Mouse (Mus musculus) cerebellum, postnatal 14 days (tissue): ENCODE results near the gene Heatr1.

Source experiments
- DNase-seq, 2 experiments: peaks; one replicate each; pipeline ENCODE4 v3.0.0; 2021; ENCODE audit warnings: mixed read lengths in 2 of 2

The Heatr1 gene

DNA sequence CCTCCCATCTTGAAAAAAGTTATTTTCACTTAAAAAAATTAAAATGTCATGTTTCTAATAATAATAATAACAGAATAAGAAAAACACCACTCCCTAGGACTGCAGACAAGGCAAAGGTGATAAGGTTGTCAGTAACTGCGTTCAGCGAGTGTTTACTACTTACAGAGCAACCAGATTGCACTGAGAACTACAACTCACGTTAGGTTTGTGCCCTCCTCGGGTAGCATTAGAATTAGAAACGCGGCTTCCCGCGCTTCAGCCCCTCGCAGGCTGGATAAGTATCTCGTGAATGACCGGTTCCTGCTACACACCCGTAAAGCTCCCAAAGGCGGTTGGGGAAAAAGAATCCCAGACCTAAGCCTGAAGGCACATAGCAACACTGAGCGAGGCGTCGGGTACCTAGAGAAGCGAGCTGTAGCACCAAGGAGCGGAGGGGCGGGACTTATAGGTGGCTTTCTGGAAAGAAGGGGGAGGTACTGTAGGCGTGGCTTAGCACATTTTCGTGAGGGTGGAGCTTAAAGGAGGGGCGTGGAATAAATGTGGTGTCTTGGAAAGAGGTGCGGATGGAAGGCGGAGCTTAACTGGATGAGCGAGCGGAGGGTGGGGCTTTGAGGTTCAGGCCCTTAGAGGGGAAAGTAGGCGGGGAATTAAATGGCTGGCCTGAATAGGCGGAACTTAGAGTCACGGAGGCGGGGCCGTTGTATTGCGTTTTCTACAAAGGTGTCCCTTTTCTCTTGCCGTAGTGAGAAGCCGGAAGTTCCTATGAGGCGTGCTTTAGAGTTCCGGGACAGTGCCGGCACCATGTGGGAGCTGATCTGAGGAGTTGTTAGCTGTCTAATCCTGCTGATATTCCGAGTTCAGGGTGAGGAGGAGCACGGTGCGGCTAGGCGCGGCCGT lies at the start of gene Heatr1:
Gene Heatr1, plus strand, starts transcription at position 419 of the 897 bp plus-strand sequence.
- DNase-seq, result peak; percentile 90 to 95

DNA sequence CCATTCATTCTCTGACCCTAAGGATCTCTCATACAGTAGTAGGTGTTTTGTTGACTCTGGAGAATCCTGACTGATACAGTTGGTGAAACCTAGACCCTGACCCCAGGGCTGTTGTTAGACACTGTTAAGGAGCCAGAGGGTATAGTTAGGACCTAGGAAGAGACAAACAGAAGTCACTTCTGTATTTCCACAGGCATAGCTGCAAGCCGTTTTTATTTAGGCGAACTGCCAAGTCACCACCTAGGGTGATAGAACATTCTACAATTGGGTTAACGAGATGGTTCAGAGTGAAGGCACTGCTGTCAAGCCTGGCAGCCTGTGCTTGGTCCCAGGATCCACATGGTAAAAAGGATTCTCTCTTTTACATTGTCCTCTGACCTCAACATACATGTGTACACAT lies 48.0 kb upstream of the Heatr1 start:
- DNase-seq, result peak in 1 of 2 experiments; percentile 27

DNA sequence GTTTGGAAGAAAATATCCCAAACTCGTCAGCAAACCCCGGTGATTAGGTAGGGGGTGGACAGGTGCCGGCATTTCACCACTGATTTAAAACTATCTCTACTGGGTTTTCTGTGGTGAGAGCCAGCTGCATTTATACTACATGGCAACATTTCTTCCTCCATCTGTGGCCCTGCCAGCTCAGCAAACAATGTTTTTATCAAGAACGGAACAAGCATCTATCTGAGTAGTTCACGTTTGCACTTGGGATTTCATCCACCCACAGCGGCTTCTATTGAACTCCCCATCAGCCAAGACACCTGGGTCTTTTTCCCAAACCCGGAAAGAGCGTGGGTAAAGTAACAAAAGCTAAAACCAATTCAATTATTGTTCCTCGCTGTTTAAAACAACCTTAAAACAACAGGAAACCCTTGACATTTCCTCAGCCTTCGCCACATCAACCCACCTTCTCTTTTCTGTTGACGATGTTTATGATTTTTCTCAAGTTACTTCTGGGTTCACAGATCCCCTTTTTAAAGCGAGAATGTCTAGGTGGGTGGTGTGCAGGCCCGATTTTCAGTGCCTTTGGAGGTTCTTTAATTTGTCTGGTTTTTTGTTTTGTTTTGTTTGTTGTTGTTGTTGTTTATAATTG lies 45.5 kb upstream of the Heatr1 start:
- DNase-seq, result no peak

DNA sequence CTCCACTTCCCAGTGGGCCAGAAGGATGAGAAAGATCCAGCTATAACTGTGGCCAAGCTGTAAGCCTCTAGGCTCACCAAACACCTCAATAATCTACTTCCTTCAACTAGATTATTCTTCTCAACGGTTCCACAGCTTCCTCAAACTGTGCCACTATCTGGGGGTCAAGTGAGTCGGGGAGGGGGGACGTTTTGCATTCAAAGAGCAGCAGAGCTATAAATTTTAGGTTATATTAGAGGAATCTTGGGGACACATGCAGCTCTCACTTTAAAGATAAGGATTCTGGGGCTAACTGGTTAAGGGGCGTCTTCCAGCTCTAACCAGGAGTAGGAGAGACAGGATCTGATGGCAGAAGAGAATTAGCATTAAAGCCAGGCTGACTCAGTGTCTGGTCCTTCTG lies 38.6 kb upstream of the Heatr1 start:
- DNase-seq, result no peak

DNA sequence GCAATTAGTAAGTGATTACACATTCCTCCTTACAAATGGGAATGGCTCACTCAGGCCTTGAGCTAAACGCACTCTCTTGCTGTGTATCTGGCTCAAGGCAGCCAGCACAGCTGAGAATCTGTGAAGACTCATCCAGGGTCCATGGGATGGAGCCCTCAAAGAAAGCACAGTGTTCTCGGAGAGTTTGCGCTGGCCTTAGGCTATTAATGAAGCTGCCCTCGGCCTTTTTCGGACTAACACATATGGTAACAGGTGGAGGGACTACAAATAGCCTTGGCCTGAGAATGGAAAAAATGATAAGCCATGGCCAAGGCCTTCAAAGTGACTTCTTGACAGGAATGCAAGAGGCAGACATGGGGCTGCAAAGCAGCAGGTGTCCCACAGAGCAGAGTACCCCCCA lies 37.3 kb upstream of the Heatr1 start:
- DNase-seq, result no peak

DNA sequence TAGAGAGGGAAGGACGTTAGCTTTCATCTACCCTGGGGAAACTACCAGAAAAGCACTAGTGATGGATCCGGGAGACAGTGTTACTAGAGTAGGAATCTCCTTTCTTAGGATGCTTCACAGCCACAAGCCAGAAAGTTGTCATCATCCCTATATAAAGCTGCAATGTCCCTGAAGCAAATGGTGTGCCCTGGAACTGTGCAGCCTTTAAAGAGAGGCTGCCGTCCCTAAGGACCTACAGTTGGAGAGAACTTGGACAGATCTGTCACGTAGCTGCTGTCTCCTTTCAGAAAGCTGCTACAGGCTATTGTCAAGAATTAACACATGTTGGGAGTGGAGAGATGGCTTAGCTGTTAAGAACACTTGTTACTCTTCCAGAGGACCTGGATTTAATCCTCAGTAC lies 33.3 kb upstream of the Heatr1 start:
- DNase-seq, result no peak

DNA sequence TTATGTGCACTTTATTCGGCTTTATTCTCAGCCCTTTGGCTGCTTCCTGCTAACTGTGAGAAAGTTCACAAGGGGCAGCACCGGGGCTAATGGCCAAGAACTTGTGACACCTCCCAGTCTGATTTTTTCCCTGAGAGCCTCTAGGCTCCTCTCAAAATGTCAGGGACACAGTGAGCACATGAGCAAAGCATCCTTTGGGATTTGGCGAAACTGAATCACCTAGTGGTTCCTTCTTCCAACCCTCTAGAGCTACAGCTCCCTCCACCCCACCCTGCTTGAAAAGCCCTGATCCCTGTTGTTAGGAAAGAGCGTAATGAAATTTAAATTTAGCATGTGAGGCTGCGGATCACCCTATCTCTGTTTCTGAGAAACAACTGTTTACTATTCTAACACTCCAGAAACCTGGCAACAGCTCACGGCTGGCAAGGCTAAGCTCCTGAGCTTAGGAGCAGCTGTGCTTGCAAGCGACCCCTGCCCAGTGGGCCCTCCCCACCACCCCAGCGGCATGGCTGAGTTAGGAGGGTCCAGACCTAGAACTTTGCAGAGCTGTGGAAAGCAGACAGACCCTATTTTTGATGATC lies 25.7 kb upstream of the Heatr1 start:
- DNase-seq, result peak; percentile 5 to 9

DNA sequence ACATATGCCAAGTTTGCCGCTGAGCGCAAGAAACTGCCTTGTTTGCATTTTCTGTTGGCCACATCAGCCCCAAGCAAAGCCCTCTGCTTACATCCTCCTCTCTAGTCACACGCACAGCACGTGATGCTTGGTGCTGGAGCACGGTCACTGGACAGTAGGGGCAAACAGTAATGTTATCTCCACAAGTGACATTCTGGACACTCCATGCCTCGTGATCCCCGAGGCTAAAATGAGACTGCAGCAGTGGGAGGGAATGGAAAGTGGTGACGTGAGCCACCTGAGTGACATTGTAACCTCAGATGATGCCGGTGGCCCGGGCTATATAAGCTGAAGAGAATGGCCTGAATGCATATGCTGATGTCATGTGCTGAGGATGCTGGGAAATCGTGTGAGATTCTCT lies 24.9 kb upstream of the Heatr1 start:
- DNase-seq, result no peak

DNA sequence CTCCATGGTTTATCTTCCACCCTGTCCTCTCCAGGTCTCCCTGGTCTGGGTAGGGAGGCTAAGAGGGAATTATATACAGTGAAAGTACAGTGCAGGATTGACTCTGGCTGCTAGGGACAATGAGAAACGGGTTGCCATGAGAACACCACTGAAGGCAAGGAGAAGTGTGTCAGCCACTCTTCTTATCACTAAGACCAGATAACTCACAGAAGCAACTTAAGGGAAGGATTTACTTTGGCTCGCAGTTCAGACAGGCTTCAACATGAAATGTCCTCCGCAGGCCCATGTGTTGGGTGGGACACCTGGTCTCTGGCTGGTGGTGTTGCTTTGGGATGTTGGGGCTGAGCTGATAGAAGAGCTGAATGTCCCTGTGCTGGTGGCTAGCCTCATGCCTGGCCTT lies 22.1 kb upstream of the Heatr1 start:
- DNase-seq, result no peak

DNA sequence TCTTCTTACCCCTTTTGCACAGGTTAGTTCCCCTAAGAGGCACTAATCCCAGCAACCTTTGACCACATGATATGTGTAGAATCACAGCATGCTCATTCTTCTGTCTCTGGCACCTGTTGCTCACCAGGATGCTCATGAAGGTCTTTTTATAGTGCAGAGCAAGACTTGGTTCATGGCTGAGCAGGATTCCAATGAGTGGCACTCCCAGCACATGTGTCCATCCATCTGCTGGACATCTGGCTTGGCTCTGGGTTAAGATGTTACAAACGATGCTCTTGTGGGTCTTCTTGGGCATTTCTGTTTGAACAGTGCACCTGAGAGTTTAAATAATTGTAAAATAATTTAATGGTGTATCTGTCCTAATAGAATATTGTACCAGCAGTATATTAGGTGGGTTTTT lies 18.0 kb upstream of the Heatr1 start:
- no peak for DNase-seq

DNA sequence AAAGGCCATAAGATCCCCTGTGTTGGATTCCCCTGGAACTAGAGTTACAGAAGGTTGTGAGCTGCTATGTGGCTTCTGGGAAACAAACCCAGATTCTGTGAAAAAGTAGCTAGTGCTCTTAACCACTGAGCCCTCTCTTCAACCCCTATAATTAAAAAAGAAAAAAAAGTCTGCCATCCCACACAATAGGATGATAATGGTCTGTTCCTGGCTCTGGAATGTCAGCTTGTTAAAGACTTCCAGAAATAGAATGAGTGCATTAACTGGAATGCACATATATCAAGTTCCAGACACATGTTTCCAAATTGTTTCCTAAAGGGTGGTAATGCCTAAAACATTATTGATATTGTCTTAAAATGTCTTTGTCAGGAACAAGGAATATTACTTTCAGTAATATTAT lies 10.0 kb upstream of the Heatr1 start:
- no peak for DNase-seq

DNA sequence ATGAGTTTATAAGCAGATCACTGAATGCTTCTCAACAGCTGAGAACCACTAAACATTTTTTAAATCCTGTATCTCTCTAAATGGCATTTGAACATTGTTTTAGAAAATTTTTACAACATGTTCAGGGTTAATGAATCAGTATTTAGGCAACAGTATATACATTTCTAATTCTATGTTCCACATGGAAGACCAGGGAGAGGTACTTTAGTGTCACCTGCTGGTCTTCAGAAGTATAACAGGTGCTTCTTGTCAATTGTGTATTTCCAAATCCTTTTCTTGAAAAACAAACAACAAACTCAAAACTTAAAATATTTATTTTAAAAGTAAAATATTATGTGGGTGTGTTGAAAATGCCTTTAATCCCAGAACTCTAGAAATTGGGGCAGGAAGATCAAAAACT lies 8.5 kb upstream of the Heatr1 start:
- DNase-seq, result peak; percentile 41 to 43

DNA sequence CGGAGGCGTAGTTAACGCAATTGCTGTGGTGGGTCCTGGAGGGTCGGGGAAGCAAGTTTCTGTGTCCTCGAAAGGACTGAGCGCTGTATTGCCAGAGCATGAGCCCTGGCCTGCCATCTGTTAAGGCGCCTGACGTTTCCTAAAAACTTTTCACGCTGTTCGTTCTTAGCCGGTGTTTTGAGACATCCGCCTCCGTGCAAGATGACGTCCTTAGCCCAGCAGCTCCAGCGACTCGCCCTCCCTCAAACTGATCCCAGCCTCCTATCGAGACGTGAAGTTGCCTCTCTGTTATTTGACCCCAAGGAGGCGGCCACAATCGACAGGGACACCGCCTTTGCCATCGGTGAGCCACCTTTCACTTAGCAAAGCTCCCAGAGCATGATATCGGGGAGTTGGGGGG lies 744 bp downstream of the Heatr1 start:
- DNase-seq, result no peak

DNA sequence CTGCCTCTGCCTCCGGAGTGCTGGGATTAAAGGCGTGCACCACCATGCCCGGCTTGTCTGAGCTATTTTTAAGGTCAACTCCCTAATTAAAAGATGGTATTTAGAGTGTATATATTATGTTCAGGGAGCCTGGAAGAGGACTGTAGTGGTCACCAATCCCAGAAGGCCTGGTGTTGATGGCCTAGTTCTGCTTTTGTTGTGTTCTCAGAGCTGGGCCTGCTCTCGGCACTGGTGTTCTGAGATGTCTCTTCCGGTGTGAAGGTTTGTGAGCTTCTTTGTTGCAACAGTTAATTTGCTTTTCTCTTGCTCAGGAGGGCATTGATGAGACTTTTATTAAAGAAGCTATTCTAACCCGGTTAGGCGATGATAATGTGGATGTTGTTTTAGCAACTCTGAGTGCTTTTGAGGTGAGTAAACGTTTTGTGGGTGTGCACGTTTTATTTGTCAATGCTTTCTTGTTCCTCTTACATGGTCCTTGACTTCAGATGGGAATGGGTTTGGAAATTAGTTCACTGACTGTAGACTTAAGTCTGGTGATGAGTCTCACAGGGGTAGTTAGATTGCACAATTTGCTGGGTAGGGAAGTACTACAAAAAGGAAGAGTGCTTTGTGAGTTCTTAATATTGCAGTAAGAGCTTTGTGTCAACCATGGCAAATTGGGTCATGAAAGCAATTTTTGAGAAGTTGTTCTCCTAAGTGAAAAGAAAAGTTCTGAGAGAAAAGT lies 13.7 kb downstream of the Heatr1 start:
- no peak for DNase-seq

DNA sequence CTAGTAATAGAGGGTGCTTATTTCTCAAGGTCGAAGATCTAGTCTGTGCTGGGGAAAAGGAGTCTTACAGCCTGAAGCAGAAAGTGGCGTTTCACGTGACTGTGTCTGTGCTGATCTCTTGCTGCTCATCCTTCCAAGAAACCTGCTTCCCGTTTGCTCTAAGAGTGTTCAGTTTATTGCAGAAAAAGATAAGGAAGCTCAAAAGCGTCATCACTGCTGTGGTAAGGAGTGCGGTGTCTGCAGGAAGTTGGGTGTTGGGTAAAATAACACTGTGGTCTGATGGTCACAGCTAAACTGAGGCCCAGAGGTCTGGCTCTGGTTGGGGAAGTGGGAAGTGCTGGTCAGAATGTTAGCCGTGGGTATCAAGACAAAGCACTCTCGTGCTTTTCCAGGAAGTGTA lies 17.2 kb downstream of the Heatr1 start:
- no peak for DNase-seq

DNA sequence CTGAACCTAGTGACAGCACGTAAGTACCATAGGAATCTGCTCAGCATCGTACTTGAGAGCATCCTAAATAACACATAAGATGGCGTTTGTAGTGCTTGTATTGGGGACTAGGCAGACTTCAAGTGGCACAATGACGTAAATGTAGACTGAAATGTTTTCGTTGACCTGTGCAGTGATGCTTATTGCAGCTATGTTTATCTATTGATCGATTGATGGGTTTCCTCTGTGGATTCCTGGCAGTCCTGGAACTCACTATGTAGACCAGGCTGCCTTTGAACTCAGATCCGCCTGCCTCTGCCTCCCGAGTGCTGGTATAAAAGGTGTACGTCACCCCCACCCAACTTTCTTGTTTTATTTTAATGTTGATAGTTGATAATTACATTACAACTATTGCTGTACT lies 25.8 kb downstream of the Heatr1 start:
- no peak for DNase-seq

DNA sequence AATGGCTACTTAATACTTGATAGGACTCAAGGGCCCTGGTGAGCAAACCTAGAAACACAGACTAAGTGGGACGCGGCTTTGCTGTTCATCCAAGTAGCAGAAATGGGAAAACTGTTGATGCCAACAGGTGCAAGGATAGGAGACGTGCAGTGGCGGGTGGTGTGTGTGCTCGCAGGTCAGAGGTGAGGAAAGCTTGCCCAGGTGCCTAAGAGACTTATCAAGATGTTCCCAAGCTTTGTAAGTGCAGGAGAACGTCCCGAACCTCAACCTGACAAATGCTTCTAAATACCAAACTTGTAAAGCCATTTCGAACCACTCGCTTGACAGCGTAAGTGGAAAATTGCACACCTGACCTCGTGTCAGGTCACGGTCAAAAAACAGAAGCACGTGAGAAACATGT lies 33.7 kb downstream of the Heatr1 start:
- DNase-seq, result no peak

DNA sequence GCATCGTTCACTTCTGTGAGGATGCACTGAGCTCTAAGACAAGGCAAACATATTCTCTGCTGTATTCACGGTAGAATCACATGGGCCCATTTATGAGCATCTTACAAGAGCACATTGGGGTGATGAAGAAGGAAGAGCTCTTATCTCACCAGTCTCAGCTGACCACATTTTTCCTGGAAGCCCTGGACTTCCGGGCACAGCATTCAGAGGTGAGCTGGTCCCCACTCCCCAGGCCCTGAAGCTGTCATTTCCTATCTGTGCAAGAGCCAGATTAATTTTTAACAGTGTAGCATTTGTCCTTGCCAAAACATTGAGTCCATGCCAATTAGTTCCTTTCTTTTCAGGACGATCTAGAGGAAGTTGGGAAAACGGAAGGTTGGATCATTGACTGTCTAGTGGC lies 39.0 kb downstream of the Heatr1 start:
- DNase-seq, result no peak

DNA sequence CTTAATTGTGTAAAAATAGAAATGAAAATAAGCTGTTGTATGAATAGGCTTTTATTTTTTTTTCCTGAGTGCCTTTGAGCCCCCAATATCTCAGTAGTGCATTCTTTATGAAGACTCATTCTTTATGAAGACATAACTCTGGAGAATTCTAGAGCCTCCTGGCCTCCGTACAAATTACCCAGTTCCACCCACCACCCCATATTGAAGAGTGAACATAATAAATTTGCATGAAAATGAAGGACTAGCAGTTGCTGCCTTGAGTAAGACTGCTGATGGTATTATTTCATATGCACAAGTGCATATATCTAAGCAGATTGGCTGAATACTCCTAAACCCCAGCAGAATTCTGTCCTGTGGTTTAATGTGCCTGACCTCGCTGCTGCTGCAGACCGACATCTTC lies 44.8 kb downstream of the Heatr1 start:
- no peak for DNase-seq

DNA sequence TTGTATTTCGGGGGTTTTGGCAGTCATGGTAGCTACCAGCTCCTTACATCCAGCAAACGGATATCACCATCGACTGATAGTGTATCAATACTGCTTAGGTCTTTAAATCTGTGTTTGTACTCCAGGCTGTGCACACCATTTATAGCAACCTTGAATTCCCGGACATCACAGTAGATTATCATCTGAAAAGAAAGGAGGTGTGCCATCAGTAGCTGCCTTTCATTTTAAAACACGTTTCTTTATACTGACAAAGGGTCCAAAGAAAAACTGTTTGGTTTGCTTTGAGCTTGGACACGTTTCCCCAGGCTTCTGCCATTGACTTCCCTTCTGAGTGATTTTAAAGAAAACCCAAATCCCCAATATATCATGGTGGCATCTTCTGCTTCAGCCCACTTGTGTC lies 46.0 kb downstream of the Heatr1 start:
- DNase-seq, result no peak

DNA sequence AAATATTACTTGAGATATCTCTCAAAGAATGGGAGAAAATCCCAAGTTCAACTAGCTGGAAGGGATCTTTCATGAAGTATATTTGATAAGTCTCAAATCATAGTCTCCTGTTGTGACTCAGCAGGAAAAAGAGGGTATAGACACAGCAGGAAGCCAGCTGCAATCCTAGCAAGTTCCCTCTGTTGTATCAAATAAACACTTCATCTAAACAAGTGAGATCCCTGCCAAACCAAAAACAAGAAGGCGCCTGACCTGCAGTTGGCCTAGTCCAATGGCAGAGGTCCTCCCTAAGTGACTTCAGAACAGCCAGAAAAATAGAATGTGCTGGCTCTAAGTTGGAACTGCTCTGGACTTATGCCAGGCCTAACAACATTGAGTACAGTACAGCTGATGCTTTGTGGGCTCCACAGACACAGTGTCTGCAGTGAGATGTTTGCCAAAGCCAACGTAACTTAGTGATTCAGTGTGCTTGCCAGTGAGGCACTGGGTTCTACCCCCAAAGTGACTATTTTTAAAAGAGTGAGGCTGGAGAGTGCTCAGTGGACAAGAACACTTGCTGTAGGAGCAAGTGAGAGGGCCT lies 47.3 kb downstream of the Heatr1 start:
- DNase-seq, result no peak

DNA sequence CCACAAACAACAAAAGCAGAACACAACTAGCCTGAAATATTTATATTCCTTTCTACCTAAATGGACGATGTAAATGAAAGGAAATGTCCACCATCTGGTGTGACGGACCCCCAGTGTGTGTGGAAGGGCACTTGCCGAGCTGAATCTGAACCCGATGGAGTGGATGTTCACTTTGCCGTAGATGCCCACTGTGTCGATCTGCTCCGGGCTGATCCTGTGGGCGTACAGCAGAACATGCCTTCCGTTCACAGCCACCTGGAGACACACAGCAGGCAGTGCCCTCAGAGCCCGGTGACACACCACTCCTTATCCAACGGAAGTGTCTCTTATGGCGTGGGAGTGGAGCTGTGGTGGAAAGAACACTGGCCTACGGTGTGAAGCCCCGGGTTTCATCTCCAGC lies 58.3 kb downstream of the Heatr1 start:
- DNase-seq, result peak; percentile 8 to 9
